Mouse (Mus musculus) stomach, postnatal 0 days (tissue): ENCODE measurements at regions not wholly inside any gene's neighbourhood (a gene's known extent, or its start where the extent isn't known, plus 50 kb on each side); places are given as distances from the start of the nearest gene placed in this dataset.

Experiments
- ATAC-seq: fragments of 200-750 bp; cut with Nextera tagmentation; 2 replicates; pipeline ENCODE4 v1.8.0; 2017; ENCODE audit not compliant: low FRiP score, low TSS enrichment
- DNase-seq: peaks from one replicate; pipeline ENCODE4 v3.0.0-alpha.2; 2016; ENCODE audit warnings: low spot score
- H3K27ac ChIP-seq: fragments of 300-500 bp; sonication (generic); replicated peaks from 2 replicates; pipeline ENCODE4 v1.5.1; 2014; ENCODE audit warnings: mild to moderate bottlenecking, control low read depth
- H3K27me3 ChIP-seq: fragments of 300-500 bp; sonication (generic); 2 replicates; pipeline ENCODE4 v1.6.1; 2014; ENCODE audit warnings: low read length; ENCODE audit not compliant: control insufficient read depth, insufficient read depth
- H3K36me3 ChIP-seq: fragments of 300-500 bp; sonication (generic); 2 replicates; pipeline ENCODE4 v1.6.1; 2014; ENCODE audit warnings: low read length, mixed read lengths; ENCODE audit not compliant: control insufficient read depth, insufficient read depth
- H3K4me1 ChIP-seq: fragments of 300-500 bp; sonication (generic); replicated peaks from 2 replicates; pipeline ENCODE4 v1.6.1; 2014; ENCODE audit warnings: antibody characterized with exemption; ENCODE audit not compliant: control insufficient read depth, insufficient read depth
- H3K4me2 ChIP-seq: fragments of 300-500 bp; sonication (generic); replicated peaks from 2 replicates; pipeline ENCODE4 v1.6.1; 2014; ENCODE audit warnings: low read depth, mild to moderate bottlenecking, control low read depth, moderate library complexity
- H3K4me3 ChIP-seq: fragments of 300-500 bp; sonication (generic); 2 replicates; pipeline ENCODE4 v1.5.1; 2014; ENCODE audit warnings: low read depth, low read length, control low read depth
- H3K9ac ChIP-seq: fragments of 300-500 bp; sonication (generic); 2 replicates; pipeline ENCODE4 v1.6.1; 2014; ENCODE audit warnings: mild to moderate bottlenecking, low read length, control low read depth, mixed read lengths
- H3K9me3 ChIP-seq: fragments of 300-500 bp; sonication (generic); 2 replicates; pipeline ENCODE4 v1.6.1; 2016; ENCODE audit warnings: low read length; ENCODE audit not compliant: control insufficient read depth
- CTCF ChIP-seq: IDR thresholded peaks from 2 replicates; pipeline ENCODE4 v1.5.1; 2016; ENCODE audit warnings: antibody characterized with exemption, low read depth, mild to moderate bottlenecking, moderate library complexity
- EP300 ChIP-seq: optimal IDR thresholded peaks from 2 replicates; pipeline ENCODE3; 2016; ENCODE audit warnings: antibody characterized with exemption
- WGBS: fragments of 180-500 bp; shearing (Covaris S2); extraction: QIAGEN DNeasy Blood & Tissue Kit; methylation state at CpG from one replicate; pipeline ENCODE4 v1.1.7; 2014; 5-methylcytosine and 5-hydroxymethylcytosine counted together

- no peak overlapping the region for H3K4me3 ChIP-seq
- no peaks in the 10 kb centered on the region for H3K9me3 ChIP-seq
- H3K4me2 ChIP-seq = no peak overlapping the region
- no peak overlapping the region for H3K9ac ChIP-seq
- H3K27me3 ChIP-seq = no peaks in the 10 kb centered on the region
- H3K4me1 ChIP-seq = no peaks in the 10 kb centered on the region
- no peak for ATAC-seq
- H3K36me3 ChIP-seq = no peaks in the 10 kb centered on the region
- TF ChIP-seq CTCF (no peak), EP300 (no peak)
- no peak overlapping the region for H3K27ac ChIP-seq
- 31% methylated on average over 3 of the region's 3 CpGs for WGBS
- DNase-seq = no peak
These were observed 92.0 kb upstream of the Zfp644 start for GRCm38 (mm10) chr5:106789136-106789535.

- Histone ChIP-seq H3K4me1 (no peaks in the 10 kb centered on the region), H3K9ac (no peak overlapping the region), H3K36me3 (no peaks in the 10 kb centered on the region), H3K27me3 (no peaks in the 10 kb centered on the region), H3K4me3 (no peak overlapping the region), H3K4me2 (no peak overlapping the region), H3K27ac (no peak overlapping the region), H3K9me3 (no peaks in the 10 kb centered on the region)
- DNase-seq = no peak
- TF ChIP-seq CTCF (peak; percentile 51), EP300 (no peak)
- WGBS = 73% methylated on average over 2 of the region's 2 CpGs
- ATAC-seq = no peak
These were observed 88.0 kb upstream of the Zfp644 start for GRCm38 (mm10) chr5:106785065-106785464.

DNA sequence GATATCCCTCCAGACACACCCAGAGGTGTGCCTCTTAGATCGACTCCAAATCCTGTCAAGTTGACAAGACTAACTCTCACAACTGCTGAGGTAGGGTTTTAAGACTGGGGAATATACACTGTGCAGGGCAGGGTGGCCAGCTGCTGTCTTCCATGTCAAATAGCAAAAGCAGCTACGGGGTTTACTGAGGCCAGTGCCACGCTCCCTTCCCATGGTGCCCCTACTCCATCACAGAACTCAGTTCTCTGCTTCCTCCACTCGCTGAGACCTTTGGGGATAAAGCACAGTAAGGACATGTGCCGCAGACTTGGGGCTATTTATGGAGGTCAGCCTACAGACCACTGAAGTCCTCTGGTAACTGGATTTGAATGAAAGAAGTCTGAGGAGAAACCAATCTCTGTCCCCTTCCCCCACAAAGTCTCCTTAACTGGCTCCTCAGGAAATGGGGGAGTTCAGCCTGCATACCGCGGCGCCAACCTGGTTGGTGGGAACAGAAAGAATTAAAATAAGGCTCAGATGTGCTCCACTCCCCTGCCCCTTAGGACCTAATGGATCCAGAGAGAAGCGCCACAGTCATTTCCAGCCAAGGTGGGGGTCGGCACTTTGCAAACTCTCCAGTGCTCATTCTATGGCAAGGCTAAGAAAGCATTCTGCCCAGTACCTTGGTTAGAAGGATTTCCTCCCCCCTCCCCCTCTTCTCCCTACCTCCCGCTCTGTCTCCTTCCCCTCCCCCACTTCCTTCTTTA, 87.0 kb upstream of the Zfp644 start:
- no peaks in the 10 kb centered on the region for H3K4me1 ChIP-seq
- 18% methylated on average over 11 of the region's 11 CpGs for WGBS
- DNase-seq = no peak
- H3K27ac ChIP-seq = no peak overlapping the region
- H3K9ac ChIP-seq = no peak overlapping the region
- ATAC-seq = no peak
- no peaks in the 10 kb centered on the region for H3K9me3 ChIP-seq
- no peaks in the 10 kb centered on the region for H3K36me3 ChIP-seq
- TF ChIP-seq CTCF (no peak), EP300 (no peak)
- no peak overlapping the region for H3K4me3 ChIP-seq
- no peaks in the 10 kb centered on the region for H3K27me3 ChIP-seq
- H3K4me2 ChIP-seq = no peak overlapping the region

DNA sequence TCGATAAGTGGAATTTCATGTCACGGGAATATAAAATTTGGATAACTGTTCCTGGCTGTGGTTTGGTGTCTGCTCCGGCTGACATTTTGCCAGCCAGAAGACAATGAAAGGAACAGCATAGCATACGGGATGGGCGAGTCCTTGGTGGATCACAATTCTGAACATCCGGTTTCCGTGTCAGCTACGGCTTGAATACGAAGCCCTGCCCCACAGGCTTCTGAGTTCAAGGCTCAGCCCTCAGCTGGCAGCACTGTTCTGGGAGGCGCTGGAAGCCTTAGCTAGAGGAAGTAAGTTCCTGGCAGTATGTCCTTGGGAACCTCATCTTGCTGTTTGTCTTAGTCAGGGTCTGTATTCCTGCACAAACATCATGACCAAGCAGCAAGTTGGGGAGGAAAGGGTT, 83.7 kb upstream of the Zfp644 start:
- H3K9me3 ChIP-seq = no peaks in the 10 kb centered on the region
- TF ChIP-seq CTCF = no peak
- no peak for TF ChIP-seq EP300
- H3K27me3 ChIP-seq = no peaks in the 10 kb centered on the region
- no peak overlapping the region for H3K4me3 ChIP-seq
- H3K9ac ChIP-seq = no peak overlapping the region
- H3K27ac ChIP-seq = no peak overlapping the region
- no peaks in the 10 kb centered on the region for H3K36me3 ChIP-seq
- H3K4me1 ChIP-seq = no peaks in the 10 kb centered on the region
- WGBS = 86% methylated on average over 10 of the region's 10 CpGs
- DNase-seq (no peak), ATAC-seq (no peak)
- no peak overlapping the region for H3K4me2 ChIP-seq

DNA sequence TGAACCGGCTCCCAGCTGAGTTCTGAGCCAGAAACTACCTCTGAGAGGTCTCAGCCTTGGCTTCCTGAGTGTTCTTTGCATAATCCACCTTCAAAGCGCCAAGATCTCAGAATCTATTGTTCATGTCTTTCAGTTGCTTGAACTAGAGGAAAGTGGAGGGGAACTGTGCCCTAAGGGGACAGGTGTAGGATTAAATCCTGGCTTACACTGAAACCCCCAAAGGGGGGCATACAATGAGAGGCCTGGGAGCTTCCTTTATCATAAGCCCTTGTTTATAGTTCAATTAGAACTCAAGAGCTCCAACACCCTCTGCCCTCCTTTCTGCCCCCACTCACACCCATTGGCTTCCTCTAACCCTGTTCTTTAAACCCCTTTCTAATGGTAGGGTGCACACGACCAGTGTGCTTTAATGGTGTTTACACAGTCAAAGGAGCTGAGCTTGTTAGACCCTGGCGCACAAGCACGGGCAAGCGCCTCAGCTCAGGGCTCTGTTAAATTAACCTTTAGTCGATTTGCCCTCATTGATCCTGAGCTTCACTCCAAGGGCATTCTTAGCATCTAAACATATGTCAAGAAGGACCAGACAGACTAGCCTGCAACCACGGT, 81.2 kb upstream of the Zfp644 start:
- no peak overlapping the region for H3K4me2 ChIP-seq
- H3K27me3 ChIP-seq = no peaks in the 10 kb centered on the region
- no peak overlapping the region for H3K27ac ChIP-seq
- ATAC-seq = no peak
- H3K9me3 ChIP-seq = no peaks in the 10 kb centered on the region
- DNase-seq = no peak
- H3K4me1 ChIP-seq = no peaks in the 10 kb centered on the region
- H3K4me3 ChIP-seq = no peak overlapping the region
- TF ChIP-seq EP300 (no peak), CTCF (no peak)
- no peak overlapping the region for H3K9ac ChIP-seq
- H3K36me3 ChIP-seq = no peaks in the 10 kb centered on the region
- WGBS = 35% methylated on average over 8 of the region's 8 CpGs

DNA sequence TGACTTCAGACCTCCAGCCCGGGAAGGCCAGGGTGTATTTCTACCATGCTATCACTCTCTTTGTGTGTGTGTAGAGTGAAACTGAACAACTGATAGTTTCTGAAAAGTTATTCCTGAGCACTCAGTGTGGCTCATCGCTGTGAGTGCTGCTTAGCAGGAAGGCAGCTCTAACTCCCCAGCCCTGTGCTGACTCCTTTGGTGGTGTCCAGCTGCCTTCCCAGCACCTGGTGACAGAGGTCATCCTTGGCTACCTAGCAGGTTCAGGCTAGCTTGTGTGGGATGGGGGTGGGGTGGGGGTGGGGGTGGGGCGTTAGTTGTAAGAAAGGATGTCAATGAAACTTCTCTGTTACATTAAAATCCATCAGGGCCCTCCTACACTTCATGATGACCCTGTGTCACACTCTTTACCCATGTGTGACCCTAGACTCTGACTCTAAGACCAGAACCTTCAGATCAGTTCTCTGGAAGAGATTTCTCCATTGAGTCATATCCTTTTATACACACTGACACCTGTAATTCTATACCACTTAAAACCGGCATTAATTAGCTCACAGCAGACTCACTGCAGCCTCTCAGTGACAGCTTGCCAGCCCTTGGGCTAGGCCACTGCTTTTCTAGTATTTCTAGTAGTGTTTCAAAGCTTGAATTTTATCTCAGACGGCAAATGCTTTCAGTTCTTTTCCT, 78.1 kb upstream of the Zfp644 start:
- no peaks in the 10 kb centered on the region for H3K27me3 ChIP-seq
- DNase-seq (no peak), ATAC-seq (no peak)
- H3K27ac ChIP-seq = no peak overlapping the region
- H3K4me1 ChIP-seq = no peaks in the 10 kb centered on the region
- no peaks in the 10 kb centered on the region for H3K36me3 ChIP-seq
- H3K4me3 ChIP-seq = no peak overlapping the region
- H3K9me3 ChIP-seq = no peaks in the 10 kb centered on the region
- no peak overlapping the region for H3K4me2 ChIP-seq
- H3K9ac ChIP-seq = no peak overlapping the region
- TF ChIP-seq EP300 (no peak), CTCF (no peak)
- WGBS = 54% methylated on average over 5 of the region's 5 CpGs
